Mouse (Mus musculus): Measurements from ENCODE around the gene Ing1.
"Not testable (repeated sequence)": the region's sequence is repeated elsewhere in the genome, so short reads cannot be mapped to it uniquely, and the experiment has no call there.

- TF ChIP-seq EP300, CTCF (IDR thresholded peaks at IDR 0.05; ENCODE audit: low read depth): not testable (repeated sequence)
Observed at GRCm38 (mm10) chr8:11551497-11551896, 3.9 kb upstream of the Ing1 start.
